Mouse (Mus musculus) lung, embryonic 14.5 days (tissue): ENCODE results near the gene Plcb4. TPM values are rescaled to one million over a fixed set of nuclear protein-coding genes. Genes with fewer than 3 reads are reported as not detected.

ENCODE experiments used
- ATAC-seq: fragments of 200-750 bp; cut with Nextera tagmentation; 2 replicates; pipeline ENCODE4 v1.8.0; 2017; ENCODE audit warnings: mild to moderate bottlenecking, moderate TSS enrichment, moderate library complexity; ENCODE audit not compliant: insufficient read depth
- DNase-seq: peaks from one replicate; pipeline ENCODE4 v3.0.0-alpha.2; 2015
- H3K27ac ChIP-seq: fragments of 300-500 bp; sonication (generic); 2 replicates; pipeline ENCODE4 v1.5.1; 2014; ENCODE audit warnings: low read depth, mild to moderate bottlenecking, moderate library complexity
- H3K27me3 ChIP-seq: fragments of 300-500 bp; sonication (generic); 2 replicates; pipeline ENCODE4 v1.6.1; 2014; ENCODE audit warnings: low read length, control low read depth; ENCODE audit not compliant: insufficient read depth
- H3K36me3 ChIP-seq: fragments of 300-500 bp; sonication (generic); 2 replicates; pipeline ENCODE4 v1.6.1; 2014; ENCODE audit warnings: control low read depth; ENCODE audit not compliant: insufficient read depth
- H3K4me1 ChIP-seq: fragments of 300-500 bp; sonication (generic); 2 replicates; pipeline ENCODE4 v1.6.1; 2014; ENCODE audit warnings: antibody characterized with exemption, control low read depth; ENCODE audit not compliant: insufficient read depth
- H3K4me2 ChIP-seq: fragments of 300-500 bp; sonication (generic); 2 replicates; pipeline ENCODE4 v1.6.1; 2014; ENCODE audit warnings: mild to moderate bottlenecking
- H3K4me3 ChIP-seq: fragments of 300-500 bp; sonication (generic); 2 replicates; pipeline ENCODE4 v1.5.1; 2014; ENCODE audit warnings: low read depth, low read length
- H3K9ac ChIP-seq: fragments of 300-500 bp; sonication (generic); 2 replicates; pipeline ENCODE4 v1.6.1; 2014
- H3K9me3 ChIP-seq: fragments of 300-500 bp; sonication (generic); 2 replicates; pipeline ENCODE4 v1.6.1; 2016; ENCODE audit warnings: low read depth, low read length, control low read depth
- CTCF ChIP-seq: IDR thresholded peaks from 2 replicates; pipeline ENCODE4 v1.5.1; 2016; ENCODE audit warnings: antibody characterized with exemption, low read depth
- WGBS: fragments of 180-500 bp; shearing (Covaris S2); extraction: QIAGEN DNeasy Blood & Tissue Kit; methylation state at CpG from one replicate; pipeline ENCODE4 v1.1.7; 2014; 5-methylcytosine and 5-hydroxymethylcytosine counted together
- polyA plus RNA-seq: library from polyadenylated mRNA; unstranded; fragments of >200 nt; fragmentation: Nextera tagmentation; extraction: Ambion mirVana; gene quantifications from 2 replicates; pipeline ENCODE4 v1.2.1, GENCODE M21; 2014

The Plcb4 gene
- polyA plus RNA-seq, 1 experiment from 2014 or later, result 20.5 TPM

- no peaks in the 10 kb centered on the region for H3K4me1 ChIP-seq
- no peak overlapping the region for H3K4me3 ChIP-seq
- no peak overlapping the region for H3K27ac ChIP-seq
- ATAC-seq (no peak), DNase-seq (no peak)
- TF ChIP-seq CTCF, result no peak
- no peak overlapping the region for H3K9ac ChIP-seq
- H3K4me2 ChIP-seq, result no peak overlapping the region
- WGBS, result 88% methylated on average over 1 of the region's 1 CpGs
- no peaks in the 10 kb centered on the region for H3K36me3 ChIP-seq
- no peaks in the 10 kb centered on the region for H3K9me3 ChIP-seq
- no peaks in the 10 kb centered on the region for H3K27me3 ChIP-seq
Observed at GRCm38 (mm10) chr2:135655948-135656347, 2.9 kb upstream of the Plcb4 start.

- Histone ChIP-seq H3K9ac (no peak overlapping the region), H3K36me3 (no peaks in the 10 kb centered on the region), H3K4me3 (no peak overlapping the region), H3K9me3 (no peaks in the 10 kb centered on the region), H3K27ac (no peak overlapping the region), H3K27me3 (no peaks in the 10 kb centered on the region), H3K4me1 (no peaks in the 10 kb centered on the region), H3K4me2 (no peak overlapping the region)
- WGBS, result 62% methylated on average over 6 of the region's 6 CpGs
- no peak for TF ChIP-seq CTCF
- DNase-seq (no peak), ATAC-seq (no peak)
Observed at GRCm38 (mm10) chr2:135656586-135656985, 2.2 kb upstream of the Plcb4 start.

- peak overlapping the region; percentile 95 for H3K27ac ChIP-seq
- H3K4me3 ChIP-seq, result peak overlapping the region; percentile 72
- H3K36me3 ChIP-seq, result no peaks in the 10 kb centered on the region
- peak; percentile 64 for DNase-seq
- no peaks in the 10 kb centered on the region for H3K27me3 ChIP-seq
- peak overlapping the region; percentile 89 for H3K9ac ChIP-seq
- TF ChIP-seq CTCF, result no peak
- under 1% methylated on average over 77 of the region's 97 CpGs for WGBS
- no peaks in the 10 kb centered on the region for H3K4me1 ChIP-seq
- peak overlapping the region; percentile 80 for H3K4me2 ChIP-seq
- ATAC-seq, result no peak; the same call in 1 of the 2 replicates
- H3K9me3 ChIP-seq, result no peaks in the 10 kb centered on the region
Observed at GRCm38 (mm10) chr2:135659391-135660180, 775 bp downstream of the Plcb4 start.

- no peak overlapping the region for H3K27ac ChIP-seq
- ATAC-seq (no peak), DNase-seq (no peak)
- H3K4me1 ChIP-seq, result no peaks in the 10 kb centered on the region
- no peak for TF ChIP-seq CTCF
- H3K4me2 ChIP-seq, result no peak overlapping the region; the same call in 1 of the 2 replicates
- no peaks in the 10 kb centered on the region for H3K36me3 ChIP-seq
- no peaks in the 10 kb centered on the region for H3K9me3 ChIP-seq
- H3K4me3 ChIP-seq, result no peak overlapping the region
- WGBS, result 53% methylated on average over 4 of the region's 4 CpGs
- no peak overlapping the region for H3K9ac ChIP-seq
- H3K27me3 ChIP-seq, result no peaks in the 10 kb centered on the region
Observed at GRCm38 (mm10) chr2:135660816-135661215, 2.0 kb downstream of the Plcb4 start.

GRCm38 (mm10) chr2:135663785-135664184 is 5.0 kb downstream of the Plcb4 start:
- 0 out of 2 replicates have a peak, but pooled peaks have one; percentile 13 for TF ChIP-seq CTCF
- ATAC-seq (no peak), DNase-seq (no peak)
- Histone ChIP-seq H3K4me1 (no peaks in the 10 kb centered on the region), H3K36me3 (no peaks in the 10 kb centered on the region), H3K4me2 (no peak overlapping the region), H3K27ac (no peak overlapping the region), H3K9ac (no peak overlapping the region), H3K9me3 (no peaks in the 10 kb centered on the region), H3K4me3 (no peak overlapping the region), H3K27me3 (no peaks in the 10 kb centered on the region)
- WGBS, result 68% methylated on average over 1 of the region's 1 CpGs

- ATAC-seq (no peak), DNase-seq (no peak)
- H3K27me3 ChIP-seq, result no peaks in the 10 kb centered on the region
- no peak overlapping the region for H3K9ac ChIP-seq
- no peak overlapping the region for H3K4me2 ChIP-seq
- H3K27ac ChIP-seq, result no peak overlapping the region
- no peak for TF ChIP-seq CTCF
- H3K36me3 ChIP-seq, result no peaks in the 10 kb centered on the region
- H3K4me3 ChIP-seq, result no peak overlapping the region
- H3K9me3 ChIP-seq, result no peaks in the 10 kb centered on the region
- WGBS, result 85% methylated on average over 2 of the region's 2 CpGs
- H3K4me1 ChIP-seq, result no peaks in the 10 kb centered on the region
Observed at GRCm38 (mm10) chr2:135667496-135667895, 8.7 kb downstream of the Plcb4 start.

GRCm38 (mm10) chr2:135672459-135673104 is 13.8 kb downstream of the Plcb4 start:
- Histone ChIP-seq H3K9me3 (no peaks in the 10 kb centered on the region), H3K36me3 (no peaks in the 10 kb centered on the region), H3K27ac (no peak overlapping the region), H3K9ac (no peak overlapping the region), H3K4me1 (no peaks in the 10 kb centered on the region), H3K4me3 (no peak overlapping the region), H3K27me3 (no peaks in the 10 kb centered on the region), H3K4me2 (no peak overlapping the region)
- 54% methylated on average over 10 of the region's 10 CpGs for WGBS
- TF ChIP-seq CTCF, result no peak
- DNase-seq (no peak), ATAC-seq (peak; percentile 47; the same call in 1 of the 2 replicates)
